Mouse (Mus musculus): Measurements from ENCODE around the gene Olfr1453. TPM values are rescaled to one million over a fixed set of nuclear protein-coding genes. Genes with fewer than 3 reads are reported as not detected.
"Not testable (repeated sequence)": the region's sequence is repeated elsewhere in the genome, so short reads cannot be mapped to it uniquely, and the experiment has no call there.

The Olfr1453 gene
- not detected in 2 replicates for polyA plus RNA-seq (2014; fragmentation: Nextera tagmentation; extraction: Ambion mirVana)

DNA sequence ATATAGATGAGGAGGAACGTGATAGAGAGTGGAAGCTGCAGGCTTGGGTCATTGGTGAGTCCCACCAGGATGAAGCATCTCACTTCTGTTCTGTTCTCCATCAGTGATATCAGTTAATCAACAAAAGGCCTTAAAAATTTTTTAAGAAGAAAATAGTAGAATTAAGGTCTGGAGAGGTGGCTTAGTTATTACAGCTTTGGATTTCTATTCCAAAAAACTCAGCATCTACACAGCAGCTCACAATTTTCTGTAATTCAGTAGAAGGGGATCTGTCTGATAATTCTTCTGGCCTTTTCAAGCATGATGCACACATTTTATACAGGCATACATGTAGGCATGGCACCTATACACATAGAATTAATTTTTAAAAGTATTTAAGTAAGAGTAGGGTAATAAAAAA is at the start of gene Olfr1453:
Olfr1453 (minus strand) TSS at position 101 of the 400 bp plus-strand sequence.
- H3K27me3 ChIP-seq (ENCODE audit: control insufficient read depth, insufficient read depth, low read length): no peaks in the 10 kb centered on the region

GRCm38 (mm10) chr19:13060310-13060709 is 32.2 kb upstream of the Olfr1453 start, which contains the start of gene Olfr1454:
TSS of gene Olfr1454 (plus strand) at chr19:13060610.
- Histone ChIP-seq H3K27ac (replicated peaks; ENCODE audit: low read depth, low read length) (no peak within 1 kb of the TSS), H3K4me1 (ENCODE audit: control insufficient read depth, insufficient read depth, low read length) (no peaks in the 10 kb centered on the region), H3K27me3 (ENCODE audit: control insufficient read depth, insufficient read depth, low read length) (no peaks in the 10 kb centered on the region), H3K36me3 (ENCODE audit: control insufficient read depth, insufficient read depth, low read length) (no peaks in the 10 kb centered on the region), H3K9ac (ENCODE audit: low read length) (no peak within 1 kb of the TSS), H3K4me3 (ENCODE audit: low read depth, low read length) (no peak within 1 kb of the TSS), H3K9me3 (ENCODE audit: control insufficient read depth, low read length) (peaks cover 3% of the 10 kb centered on the region; the same call in 1 of the 2 replicates), H3K4me2 (ENCODE audit: low read depth, severe bottlenecking) (no peak within 1 kb of the TSS)
- ATAC-seq (ENCODE audit: insufficient number of reproducible peaks, low FRiP score, low TSS enrichment, low read depth) (no peak), DNase-seq (ENCODE audit: low spot score) (no peak)
- WGBS: 70% methylated on average over 2 of the region's 2 CpGs

More for the DNA sequence above, at the start of gene Olfr1453:
- no peak for DNase-seq (ENCODE audit: low spot score)
- Histone ChIP-seq H3K9ac (ENCODE audit: low read length) (no peak within 1 kb of the TSS), H3K9me3 (ENCODE audit: control insufficient read depth, low read length) (no peaks in the 10 kb centered on the region; the same call in 1 of the 2 replicates), H3K4me3 (ENCODE audit: low read depth, low read length) (no peak within 1 kb of the TSS), H3K4me2 (ENCODE audit: low read depth, severe bottlenecking) (no peak within 1 kb of the TSS), H3K4me1 (ENCODE audit: control insufficient read depth, insufficient read depth, low read length) (no peaks in the 10 kb centered on the region), H3K36me3 (ENCODE audit: control insufficient read depth, insufficient read depth, low read length) (no peaks in the 10 kb centered on the region), H3K27ac (replicated peaks; ENCODE audit: low read depth, low read length) (no peak within 1 kb of the TSS)
- ATAC-seq (ENCODE audit: insufficient number of reproducible peaks, low FRiP score, low TSS enrichment, low read depth): no peak
- 71% methylated on average over 1 of the region's 1 CpGs for WGBS

GRCm38 (mm10) chr19:12994714-12995113 is 33.4 kb downstream of the Olfr1453 start, which contains the start of gene Olfr1451:
TSS of gene Olfr1451 (plus strand) at chr19:12995014.
- Histone ChIP-seq H3K27ac (replicated peaks; ENCODE audit: low read depth, low read length) (no peak within 1 kb of the TSS), H3K9me3 (ENCODE audit: control insufficient read depth, low read length) (no peaks in the 10 kb centered on the region; the same call in 1 of the 2 replicates), H3K9ac (ENCODE audit: low read length) (no peak within 1 kb of the TSS), H3K36me3 (ENCODE audit: control insufficient read depth, insufficient read depth, low read length) (no peaks in the 10 kb centered on the region), H3K4me2 (ENCODE audit: low read depth, severe bottlenecking) (no peak within 1 kb of the TSS), H3K27me3 (ENCODE audit: control insufficient read depth, insufficient read depth, low read length) (no peaks in the 10 kb centered on the region), H3K4me1 (ENCODE audit: control insufficient read depth, insufficient read depth, low read length) (no peaks in the 10 kb centered on the region), H3K4me3 (ENCODE audit: low read depth, low read length) (no peak within 1 kb of the TSS)
- DNase-seq (ENCODE audit: low spot score) (no peak), ATAC-seq (ENCODE audit: insufficient number of reproducible peaks, low FRiP score, low TSS enrichment, low read depth) (no peak)
- 78% methylated on average over 2 of the region's 2 CpGs for WGBS

- not testable (repeated sequence) for ATAC-seq (ENCODE audit: insufficient number of reproducible peaks, low FRiP score, low TSS enrichment, low read depth); H3K36me3 ChIP-seq (ENCODE audit: control insufficient read depth, insufficient read depth, low read length); H3K9me3 ChIP-seq (ENCODE audit: control insufficient read depth, low read length); H3K27me3 ChIP-seq (ENCODE audit: control insufficient read depth, insufficient read depth, low read length); H3K4me3 ChIP-seq (ENCODE audit: low read depth, low read length); H3K4me2 ChIP-seq (ENCODE audit: low read depth, severe bottlenecking); H3K9ac ChIP-seq (ENCODE audit: low read length); H3K27ac ChIP-seq (replicated peaks; ENCODE audit: low read depth, low read length); DNase-seq (ENCODE audit: low spot score); H3K4me1 ChIP-seq (ENCODE audit: control insufficient read depth, insufficient read depth, low read length)
- WGBS: 91% methylated on average over 4 of the region's 4 CpGs
These were observed 35.8 kb downstream of the Olfr1453 start for GRCm38 (mm10) chr19:12992316-12992715.

Other genes starting within 250 kb of the Olfr1453 start
- gene Zfp91, start 232.2 kb downstream of the Olfr1453 start, polyA plus RNA-seq (2014; fragmentation: Nextera tagmentation; extraction: Ambion mirVana): 10.4 and 10.8 TPM in 2 replicates
- gene Lpxn, start 232.1 kb downstream of the Olfr1453 start, polyA plus RNA-seq (2014; fragmentation: Nextera tagmentation; extraction: Ambion mirVana): 0.58 and 1.4 TPM in 2 replicates
- gene Gm5244, start 181.6 kb downstream of the Olfr1453 start, polyA plus RNA-seq (2014; fragmentation: Nextera tagmentation; extraction: Ambion mirVana): not detected in 2 replicates
- gene Olfr1444, start 171.0 kb downstream of the Olfr1453 start, polyA plus RNA-seq (2014; fragmentation: Nextera tagmentation; extraction: Ambion mirVana): not detected in 2 replicates
- gene Olfr1445, start 144.5 kb downstream of the Olfr1453 start, polyA plus RNA-seq (2014; fragmentation: Nextera tagmentation; extraction: Ambion mirVana): not detected in 2 replicates
- gene Olfr1446, start 134.8 kb downstream of the Olfr1453 start, polyA plus RNA-seq (2014; fragmentation: Nextera tagmentation; extraction: Ambion mirVana): not detected in 2 replicates
- not detected in 2 replicates for gene Olfr1447, start 124.6 kb downstream of the Olfr1453 start, polyA plus RNA-seq (2014; fragmentation: Nextera tagmentation; extraction: Ambion mirVana)
- gene Olfr1448, start 103.9 kb downstream of the Olfr1453 start, polyA plus RNA-seq (2014; fragmentation: Nextera tagmentation; extraction: Ambion mirVana): not detected in 2 replicates
- not detected in 2 replicates for gene Olfr1449, start 97.5 kb downstream of the Olfr1453 start, polyA plus RNA-seq (2014; fragmentation: Nextera tagmentation; extraction: Ambion mirVana)
- not detected in 2 replicates for gene Olfr1450, start 78.1 kb downstream of the Olfr1453 start, polyA plus RNA-seq (2014; fragmentation: Nextera tagmentation; extraction: Ambion mirVana)
- gene Olfr1451, start 33.3 kb downstream of the Olfr1453 start, polyA plus RNA-seq (2014; fragmentation: Nextera tagmentation; extraction: Ambion mirVana): not detected in 2 replicates
- not detected in 2 replicates for gene Olfr1454, start 32.3 kb upstream of the Olfr1453 start, polyA plus RNA-seq (2014; fragmentation: Nextera tagmentation; extraction: Ambion mirVana)
- gene Olfr1457, start 69.6 kb upstream of the Olfr1453 start, polyA plus RNA-seq (2014; fragmentation: Nextera tagmentation; extraction: Ambion mirVana): not detected in 2 replicates
- not detected in 2 replicates for gene Olfr1458, start 78.4 kb upstream of the Olfr1453 start, polyA plus RNA-seq (2014; fragmentation: Nextera tagmentation; extraction: Ambion mirVana)
- not detected in 2 replicates for gene Olfr1459, start 121.2 kb upstream of the Olfr1453 start, polyA plus RNA-seq (2014; fragmentation: Nextera tagmentation; extraction: Ambion mirVana)
- not detected in 2 replicates for gene Olfr1461, start 134.7 kb upstream of the Olfr1453 start, polyA plus RNA-seq (2014; fragmentation: Nextera tagmentation; extraction: Ambion mirVana)
- not detected in 2 replicates for gene Olfr1462, start 157.4 kb upstream of the Olfr1453 start, polyA plus RNA-seq (2014; fragmentation: Nextera tagmentation; extraction: Ambion mirVana)
- not detected in 2 replicates for gene Olfr1463, start 203.0 kb upstream of the Olfr1453 start, polyA plus RNA-seq (2014; fragmentation: Nextera tagmentation; extraction: Ambion mirVana)